Mouse (Mus musculus): Measurements from ENCODE around the gene Neurog1. TPM values are rescaled to one million over a fixed set of nuclear protein-coding genes. Genes with fewer than 3 reads are reported as not detected.
A peak's percentile ranks its signal among the peaks of the same experiment; 100 is the strongest.

The Neurog1 gene
- polyA plus RNA-seq, 1 experiment from 2014 or later = 19.5 TPM

- Histone ChIP-seq H3K27ac (no peak overlapping the region), H3K4me3 (replicated peaks) (no peak overlapping the region), H3K27me3 (peaks cover 98% of the 10 kb centered on the region), H3K4me1 (peaks cover 67% of the 10 kb centered on the region), H3K9me3 (no peaks in the 10 kb centered on the region), H3K9ac (no peak overlapping the region), H3K36me3 (replicated peaks) (no peaks in the 10 kb centered on the region), H3K4me2 (peak overlapping the region; percentile 63; the same call in 1 of the 2 replicates)
- ATAC-seq (ENCODE audit: low FRiP score) = no peak
- 4% methylated on average over 12 of the region's 12 CpGs for WGBS
These were observed 5.6 kb upstream of the Neurog1 start for GRCm38 (mm10) chr13:56257469-56258153.

- Histone ChIP-seq H3K9me3 (no peaks in the 10 kb centered on the region), H3K9ac (no peak overlapping the region), H3K4me3 (replicated peaks) (no peak overlapping the region), H3K27ac (no peak overlapping the region), H3K27me3 (peaks cover 98% of the 10 kb centered on the region), H3K4me1 (peaks cover 75% of the 10 kb centered on the region), H3K36me3 (replicated peaks) (no peaks in the 10 kb centered on the region), H3K4me2 (no peak overlapping the region)
- no peak for ATAC-seq (ENCODE audit: low FRiP score)
- 4% methylated on average over 14 of the region's 14 CpGs for WGBS
These were observed 4.8 kb upstream of the Neurog1 start for GRCm38 (mm10) chr13:56256716-56257299.

GRCm38 (mm10) chr13:56253379-56253778 is 1.4 kb upstream of the Neurog1 start:
- Histone ChIP-seq H3K27me3 (peaks cover 96% of the 10 kb centered on the region), H3K9me3 (no peaks in the 10 kb centered on the region), H3K27ac (no peak overlapping the region), H3K9ac (no peak overlapping the region), H3K36me3 (replicated peaks) (no peaks in the 10 kb centered on the region), H3K4me1 (peaks cover 80% of the 10 kb centered on the region), H3K4me2 (no peak overlapping the region), H3K4me3 (replicated peaks) (no peak overlapping the region)
- WGBS = 15% methylated on average over 3 of the region's 3 CpGs
- ATAC-seq (ENCODE audit: low FRiP score) = no peak

- Histone ChIP-seq H3K9ac (no peak overlapping the region), H3K27me3 (peaks cover 98% of the 10 kb centered on the region), H3K9me3 (no peaks in the 10 kb centered on the region), H3K36me3 (replicated peaks) (no peaks in the 10 kb centered on the region), H3K4me2 (peak overlapping the region; percentile 52), H3K4me1 (peaks cover 74% of the 10 kb centered on the region), H3K27ac (peak overlapping the region; percentile 72; the same call in 1 of the 2 replicates), H3K4me3 (replicated peaks) (peak overlapping the region; percentile 39)
- 8% methylated on average over 8 of the region's 8 CpGs for WGBS
- no peak for ATAC-seq (ENCODE audit: low FRiP score)
These were observed 820 bp upstream of the Neurog1 start for GRCm38 (mm10) chr13:56252783-56253182.

GRCm38 (mm10) chr13:56251176-56251923 is 613 bp downstream of the Neurog1 start:
- under 1% methylated on average over 59 of the region's 59 CpGs for WGBS
- no peaks in the 10 kb centered on the region for H3K9me3 ChIP-seq
- peak; percentile 24 for ATAC-seq (ENCODE audit: low FRiP score)
- peak overlapping the region; percentile 39 for H3K4me3 ChIP-seq (replicated peaks)
- H3K4me2 ChIP-seq = peak overlapping the region; percentile 52
- H3K27me3 ChIP-seq = peaks cover 98% of the 10 kb centered on the region
- H3K4me1 ChIP-seq = peaks cover 60% of the 10 kb centered on the region
- peak overlapping the region; percentile 53 for H3K9ac ChIP-seq
- H3K36me3 ChIP-seq (replicated peaks) = no peaks in the 10 kb centered on the region
- peak overlapping the region; percentile 72 for H3K27ac ChIP-seq

GRCm38 (mm10) chr13:56250551-56251161 is 1.3 kb downstream of the Neurog1 start:
- Histone ChIP-seq H3K27me3 (peaks cover 98% of the 10 kb centered on the region), H3K9me3 (no peaks in the 10 kb centered on the region), H3K4me2 (peak overlapping the region; percentile 52), H3K4me3 (replicated peaks) (peak overlapping the region; percentile 39), H3K36me3 (replicated peaks) (no peaks in the 10 kb centered on the region), H3K9ac (peak overlapping the region; percentile 53), H3K4me1 (peaks cover 55% of the 10 kb centered on the region), H3K27ac (peak overlapping the region; percentile 72; the same call in 1 of the 2 replicates)
- ATAC-seq (ENCODE audit: low FRiP score) = no peak
- WGBS = under 1% methylated on average over 14 of the region's 14 CpGs

GRCm38 (mm10) chr13:56249593-56250341 is 2.2 kb downstream of the Neurog1 start:
- H3K9ac ChIP-seq = no peak overlapping the region
- H3K4me2 ChIP-seq = peak overlapping the region; percentile 52; the same call in 1 of the 2 replicates
- peaks cover 90% of the 10 kb centered on the region for H3K27me3 ChIP-seq
- H3K27ac ChIP-seq = 0 out of 2 replicates have a peak overlapping the region, but pooled peaks have one; percentile 14
- H3K4me3 ChIP-seq (replicated peaks) = no peak overlapping the region
- no peaks in the 10 kb centered on the region for H3K9me3 ChIP-seq
- H3K4me1 ChIP-seq = peaks cover 50% of the 10 kb centered on the region
- H3K36me3 ChIP-seq (replicated peaks) = no peaks in the 10 kb centered on the region
- WGBS = under 1% methylated on average over 13 of the region's 13 CpGs
- no peak for ATAC-seq (ENCODE audit: low FRiP score)

- Histone ChIP-seq H3K4me1 (peaks cover 7% of the 10 kb centered on the region), H3K27me3 (peaks cover 69% of the 10 kb centered on the region), H3K4me2 (no peak overlapping the region), H3K36me3 (replicated peaks) (no peaks in the 10 kb centered on the region), H3K9ac (no peak overlapping the region), H3K27ac (no peak overlapping the region), H3K4me3 (replicated peaks) (no peak overlapping the region), H3K9me3 (0 out of 2 replicates have a peak, but pooled peaks cover 4% of the 10 kb centered on the region)
- WGBS = 84% methylated on average over 5 of the region's 5 CpGs
- ATAC-seq (ENCODE audit: low FRiP score) = no peak
These were observed 8.9 kb downstream of the Neurog1 start for GRCm38 (mm10) chr13:56243104-56243503.

GRCm38 (mm10) chr13:56240012-56240770 is 11.8 kb downstream of the Neurog1 start:
- WGBS = 30% methylated on average over 16 of the region's 16 CpGs
- ATAC-seq (ENCODE audit: low FRiP score) = no peak
- Histone ChIP-seq H3K9me3 (0 out of 2 replicates have a peak, but pooled peaks cover 4% of the 10 kb centered on the region), H3K4me2 (no peak overlapping the region), H3K36me3 (replicated peaks) (no peaks in the 10 kb centered on the region), H3K4me3 (replicated peaks) (no peak overlapping the region), H3K27me3 (peaks cover 68% of the 10 kb centered on the region), H3K27ac (no peak overlapping the region), H3K4me1 (peaks cover 16% of the 10 kb centered on the region), H3K9ac (no peak overlapping the region)

- 84% methylated on average over 10 of the region's 10 CpGs for WGBS
- 0 out of 2 replicates have a peak, but pooled peaks cover under 1% of the 10 kb centered on the region for H3K9me3 ChIP-seq
- H3K27me3 ChIP-seq = peaks cover 77% of the 10 kb centered on the region
- peaks cover 16% of the 10 kb centered on the region for H3K4me1 ChIP-seq
- no peak for ATAC-seq (ENCODE audit: low FRiP score)
- H3K4me3 ChIP-seq (replicated peaks) = no peak overlapping the region
- H3K9ac ChIP-seq = no peak overlapping the region
- H3K27ac ChIP-seq = no peak overlapping the region
- H3K4me2 ChIP-seq = no peak overlapping the region
- no peaks in the 10 kb centered on the region for H3K36me3 ChIP-seq (replicated peaks)
These were observed 14.1 kb downstream of the Neurog1 start for GRCm38 (mm10) chr13:56237905-56238304.

GRCm38 (mm10) chr13:56236194-56236593 is 15.8 kb downstream of the Neurog1 start:
- no peak for ATAC-seq (ENCODE audit: low FRiP score)
- Histone ChIP-seq H3K27ac (no peak overlapping the region), H3K36me3 (replicated peaks) (no peaks in the 10 kb centered on the region), H3K4me2 (no peak overlapping the region), H3K27me3 (peaks cover 78% of the 10 kb centered on the region), H3K9me3 (no peaks in the 10 kb centered on the region), H3K9ac (no peak overlapping the region), H3K4me3 (replicated peaks) (no peak overlapping the region), H3K4me1 (peaks cover 16% of the 10 kb centered on the region)
- 7% methylated on average over 7 of the region's 7 CpGs for WGBS

Data from forebrain, embryonic 12.5 days (tissue).